Mouse (Mus musculus): ENCODE results near the gene Elovl6. TPM values are rescaled to one million over a fixed set of nuclear protein-coding genes. Genes with fewer than 3 reads are reported as not detected.

Gene Elovl6
- total RNA-seq, 1 experiment from 2014 or later: 1.7 TPM

DNA sequence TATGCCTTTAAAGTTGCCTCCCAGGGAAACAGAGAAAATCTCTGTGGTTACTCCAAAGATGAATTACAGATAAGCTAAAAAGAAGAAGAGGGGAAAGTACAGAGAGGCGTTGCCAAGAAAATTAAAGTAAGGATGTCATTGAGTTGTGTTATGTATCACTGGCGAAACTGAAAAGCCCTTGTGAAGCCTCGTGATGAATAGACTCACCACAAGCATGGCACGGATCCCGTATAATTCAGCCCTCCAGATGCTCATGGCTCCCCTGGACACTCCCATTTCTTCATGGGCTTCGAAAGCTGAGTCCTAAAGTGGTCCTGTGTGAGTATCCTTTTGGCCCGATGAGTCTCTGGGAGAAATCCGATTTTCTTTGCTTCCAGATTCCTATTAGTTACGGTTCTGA is 125.1 kb downstream of the Elovl6 start:
- ATAC-seq (ENCODE audit: extremely low read depth, insufficient number of reproducible peaks, low FRiP score, poor library complexity, severe bottlenecking): no peak

DNA sequence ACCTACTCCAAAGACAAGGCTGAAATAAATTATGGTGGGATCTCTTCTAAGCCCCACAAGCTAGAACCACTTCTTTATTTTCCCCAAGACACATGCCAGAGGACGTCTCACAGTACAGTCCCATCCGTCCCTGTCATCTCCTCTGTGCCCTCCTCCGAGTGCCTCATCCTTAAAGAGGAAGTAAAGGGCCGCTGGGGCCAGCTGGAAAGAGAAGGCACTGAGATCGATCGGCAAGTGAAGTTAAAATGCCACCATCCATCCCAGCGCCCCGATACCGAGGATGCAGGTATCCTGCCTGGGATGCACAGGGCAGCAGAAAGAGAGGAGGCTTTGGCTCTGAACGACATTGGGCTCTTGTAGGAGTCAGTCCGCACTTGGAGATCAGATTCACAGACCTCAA is 125.6 kb downstream of the Elovl6 start:
- ATAC-seq (ENCODE audit: extremely low read depth, insufficient number of reproducible peaks, low FRiP score, poor library complexity, severe bottlenecking): no peak

DNA sequence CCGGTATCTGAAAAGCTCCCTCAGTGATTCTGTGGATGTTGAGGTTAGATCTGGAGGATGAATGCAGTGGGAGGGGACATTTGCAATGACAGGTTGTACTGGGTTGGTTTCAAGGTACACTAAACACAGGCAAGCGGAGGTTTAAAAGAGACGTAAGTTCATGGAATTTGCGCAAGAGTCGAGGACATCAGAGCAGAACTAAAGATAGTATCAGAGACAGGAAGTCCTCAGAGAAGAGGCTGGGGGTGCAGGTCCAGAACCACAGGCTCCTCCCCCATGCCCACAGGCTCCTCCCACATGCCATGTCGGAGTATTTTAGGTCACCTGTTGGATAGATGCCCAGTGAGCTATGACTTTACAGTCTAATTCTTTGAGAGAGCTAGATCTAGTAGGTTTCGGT is 126.6 kb downstream of the Elovl6 start:
- peak; percentile 55; the same call in 1 of the 2 replicates for ATAC-seq (ENCODE audit: extremely low read depth, insufficient number of reproducible peaks, low FRiP score, poor library complexity, severe bottlenecking)

DNA sequence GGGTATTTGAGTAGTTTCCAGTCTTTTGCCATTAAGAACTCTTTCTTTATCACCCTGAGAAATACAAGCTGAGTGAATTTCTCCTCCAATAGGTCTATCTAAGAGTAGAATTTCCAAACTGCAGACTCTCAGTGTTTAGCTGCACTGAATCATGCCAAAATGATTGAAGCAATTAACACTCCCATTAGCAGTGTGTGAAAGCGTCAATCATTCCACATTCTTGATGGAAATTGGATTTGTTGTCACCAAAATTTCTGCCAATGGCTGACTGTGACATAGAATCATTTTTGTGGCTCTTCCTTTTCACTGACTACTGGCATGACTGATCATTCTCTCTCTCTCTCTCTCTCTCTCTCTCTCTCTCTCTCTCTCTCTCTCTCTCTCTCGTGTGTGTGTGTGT is 131.8 kb downstream of the Elovl6 start:
- ATAC-seq (ENCODE audit: extremely low read depth, insufficient number of reproducible peaks, low FRiP score, poor library complexity, severe bottlenecking): no peak

DNA sequence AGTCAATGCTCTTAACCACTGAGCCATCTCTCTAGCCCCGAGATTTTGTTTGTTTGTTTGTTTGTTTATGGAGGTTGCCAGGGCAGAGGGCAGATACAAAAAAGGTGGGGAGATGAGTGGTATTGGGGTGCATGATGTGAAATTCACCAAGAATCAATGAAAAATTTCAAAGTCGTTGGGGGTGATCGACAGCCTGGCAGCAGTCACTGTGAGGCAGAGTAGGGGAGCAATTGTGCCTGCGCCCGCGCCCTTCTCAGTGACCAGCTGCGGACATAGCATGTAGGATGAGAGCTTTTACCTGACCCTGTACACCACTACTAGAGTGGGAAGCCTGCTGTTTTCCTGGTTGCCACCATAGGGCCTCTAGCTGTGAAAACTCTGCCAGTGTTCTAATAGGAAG is 143.8 kb downstream of the Elovl6 start:
- no peak for ATAC-seq (ENCODE audit: extremely low read depth, insufficient number of reproducible peaks, low FRiP score, poor library complexity, severe bottlenecking)

DNA sequence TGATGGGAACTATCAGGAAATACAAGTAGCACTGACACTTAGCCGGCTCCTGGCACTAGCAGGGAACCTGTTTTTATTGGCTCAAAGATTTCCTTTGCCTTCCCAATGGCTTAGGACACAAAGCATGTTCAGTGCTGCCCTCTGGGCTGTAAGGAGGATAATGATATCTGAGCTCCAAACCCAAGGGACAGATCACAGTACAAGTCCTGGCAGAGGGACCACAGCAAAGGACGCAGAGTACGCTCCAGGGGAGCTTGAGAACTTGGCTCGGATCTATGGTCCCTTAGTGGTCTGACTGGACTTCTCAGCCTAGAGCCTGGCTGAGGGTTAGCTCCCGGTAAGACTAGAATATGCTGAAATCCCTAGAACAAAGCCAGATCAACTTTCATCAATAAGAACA is 148.1 kb downstream of the Elovl6 start:
- no peak for ATAC-seq (ENCODE audit: extremely low read depth, insufficient number of reproducible peaks, low FRiP score, poor library complexity, severe bottlenecking)

- ATAC-seq (ENCODE audit: extremely low read depth, insufficient number of reproducible peaks, low FRiP score, poor library complexity, severe bottlenecking): no peak
Measured at GRCm38 (mm10) chr3:129681841-129682240, 149.7 kb downstream of the Elovl6 start.

- ATAC-seq (ENCODE audit: extremely low read depth, insufficient number of reproducible peaks, low FRiP score, poor library complexity, severe bottlenecking): no peak
Measured at GRCm38 (mm10) chr3:129682389-129682788, 150.2 kb downstream of the Elovl6 start.

- no peak for ATAC-seq (ENCODE audit: extremely low read depth, insufficient number of reproducible peaks, low FRiP score, poor library complexity, severe bottlenecking)
Measured at GRCm38 (mm10) chr3:129683060-129683679, 151.0 kb downstream of the Elovl6 start.

DNA sequence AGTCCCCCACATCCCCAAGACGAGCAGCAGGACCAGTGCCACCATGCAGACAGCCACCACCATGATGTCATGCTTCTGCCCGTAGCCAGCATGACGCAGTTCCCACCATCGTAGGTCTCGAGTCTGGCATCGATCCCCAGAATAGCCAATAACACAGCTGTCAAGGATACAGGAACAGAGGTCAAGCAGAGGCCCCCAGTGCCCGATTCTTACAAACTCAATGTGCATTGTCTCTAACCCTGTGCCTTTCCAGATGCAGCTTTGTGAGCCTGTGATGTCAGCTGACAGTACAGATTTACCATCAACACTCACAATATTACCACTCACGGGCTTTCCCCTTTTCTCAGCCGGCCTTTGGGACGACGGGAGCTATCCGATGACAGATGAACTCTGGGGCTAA is 154.0 kb downstream of the Elovl6 start:
- no peak for ATAC-seq (ENCODE audit: extremely low read depth, insufficient number of reproducible peaks, low FRiP score, poor library complexity, severe bottlenecking)

DNA sequence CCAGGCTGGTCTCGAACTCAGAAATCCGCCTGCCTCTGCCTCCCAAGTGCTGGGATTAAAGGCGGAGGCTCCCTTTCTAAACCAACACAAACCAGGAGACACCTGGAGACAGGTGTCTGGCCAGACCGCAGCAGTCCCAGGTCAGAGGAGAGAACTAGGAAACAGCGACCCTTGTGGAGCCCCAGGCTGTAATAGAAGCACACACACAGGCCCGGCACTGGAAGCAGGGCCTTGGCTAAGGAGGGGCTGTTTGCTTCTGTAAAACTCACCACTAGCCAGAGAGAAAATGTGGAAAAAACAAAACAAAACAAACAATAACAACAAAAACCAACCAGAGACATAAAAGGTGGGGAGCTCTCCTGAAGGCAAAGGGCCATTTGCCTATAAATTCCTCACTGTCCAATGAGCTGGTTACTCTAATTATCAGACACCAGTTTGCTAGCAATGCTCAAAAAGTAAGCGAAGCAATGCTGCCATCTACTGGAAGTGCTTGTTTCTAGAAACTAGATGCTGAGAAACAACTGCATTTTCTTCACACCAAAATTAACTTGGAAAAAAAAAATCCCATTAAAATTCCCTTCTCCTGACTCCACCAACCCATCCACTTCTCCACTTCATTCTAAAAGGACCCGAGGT is 154.7 kb downstream of the Elovl6 start:
- no peak for ATAC-seq (ENCODE audit: extremely low read depth, insufficient number of reproducible peaks, low FRiP score, poor library complexity, severe bottlenecking)

GRCm38 (mm10) chr3:129687429-129687828 is 155.3 kb downstream of the Elovl6 start:
- no peak for ATAC-seq (ENCODE audit: extremely low read depth, insufficient number of reproducible peaks, low FRiP score, poor library complexity, severe bottlenecking)

Other genes starting within 250 kb of the Elovl6 start
- gene Enpep, start 199.6 kb upstream of the Elovl6 start, total RNA-seq (2017): 0.49 TPM in 1 of 2 replicates, not detected in the other
- gene Egf, start 223.0 kb downstream of the Elovl6 start, total RNA-seq (2017): 2.0 and 2.1 TPM in 2 replicates